Mouse (Mus musculus): ENCODE measurements around the gene Heatr5a. TPM values are rescaled to one million over a fixed set of nuclear protein-coding genes. Genes with fewer than 3 reads are reported as not detected.

Gene Heatr5a
- polyA plus RNA-seq, 1 experiment = not detected

DNA sequence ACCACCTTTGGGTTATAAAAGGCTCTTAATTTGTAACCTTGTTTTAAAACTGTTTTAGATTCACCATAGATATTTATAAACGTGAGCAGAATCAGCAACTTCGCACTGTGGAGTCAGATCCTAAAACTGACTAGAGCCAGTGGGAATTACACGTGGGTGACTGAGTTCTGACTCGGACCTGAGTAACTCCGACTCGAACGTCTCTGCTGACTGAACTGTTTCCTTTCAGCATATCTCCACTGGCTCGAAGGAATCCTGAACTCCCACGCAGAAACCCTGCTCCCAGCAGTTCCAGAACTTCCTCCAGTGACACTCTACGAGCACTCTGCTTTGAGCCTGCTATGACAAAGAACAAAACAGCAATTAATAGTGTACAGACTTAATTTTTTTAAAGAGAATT, 18.8 kb downstream of the Heatr5a start:
- Histone ChIP-seq H3K27ac (ENCODE audit: insufficient read depth, low read depth, low read length) (no peak overlapping the region), H3K4me1 (ENCODE audit: control insufficient read depth, insufficient read depth, low read length) (no peaks in the 10 kb centered on the region), H3K4me3 (ENCODE audit: insufficient read depth, low read depth, low read length) (no peak overlapping the region)
- TF ChIP-seq CTCF (IDR thresholded peaks at IDR 0.05; ENCODE audit: insufficient read depth, low read depth, low read length) = no peak
- no peak for TF ChIP-seq POLR2A (IDR thresholded peaks at IDR 0.05; ENCODE audit: insufficient read depth, low read depth, low read length)
- 57% methylated on average over 10 of the region's 10 CpGs for WGBS

DNA sequence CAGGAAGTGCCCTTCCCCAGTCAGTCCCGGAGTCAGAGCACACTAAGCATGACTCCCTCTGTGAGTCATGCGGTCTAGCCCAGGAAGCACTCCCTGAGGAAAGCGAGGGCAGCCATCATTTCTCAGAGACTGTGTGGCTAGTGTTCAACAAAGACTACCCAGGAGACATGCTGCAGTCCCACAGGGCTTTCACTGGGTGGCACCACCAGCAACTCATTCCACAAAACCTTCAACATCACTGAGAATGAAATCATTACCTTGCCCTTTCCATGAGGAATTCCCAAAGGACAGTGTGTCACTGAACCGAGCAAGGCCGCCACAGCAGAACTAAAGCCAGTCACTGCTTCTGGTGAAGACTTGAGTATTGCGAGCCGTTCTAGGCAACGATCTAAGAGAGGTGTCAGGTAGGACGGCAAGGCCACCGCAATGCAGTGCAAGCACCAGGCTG, 23.6 kb downstream of the Heatr5a start:
- WGBS = 79% methylated on average over 10 of the region's 10 CpGs
- H3K4me3 ChIP-seq (ENCODE audit: insufficient read depth, low read depth, low read length) = no peak overlapping the region
- TF ChIP-seq CTCF (IDR thresholded peaks at IDR 0.05; ENCODE audit: insufficient read depth, low read depth, low read length) (no peak), POLR2A (IDR thresholded peaks at IDR 0.05; ENCODE audit: insufficient read depth, low read depth, low read length) (no peak)
- no peak overlapping the region for H3K27ac ChIP-seq (ENCODE audit: insufficient read depth, low read depth, low read length)
- H3K4me1 ChIP-seq (ENCODE audit: control insufficient read depth, insufficient read depth, low read length) = no peaks in the 10 kb centered on the region

DNA sequence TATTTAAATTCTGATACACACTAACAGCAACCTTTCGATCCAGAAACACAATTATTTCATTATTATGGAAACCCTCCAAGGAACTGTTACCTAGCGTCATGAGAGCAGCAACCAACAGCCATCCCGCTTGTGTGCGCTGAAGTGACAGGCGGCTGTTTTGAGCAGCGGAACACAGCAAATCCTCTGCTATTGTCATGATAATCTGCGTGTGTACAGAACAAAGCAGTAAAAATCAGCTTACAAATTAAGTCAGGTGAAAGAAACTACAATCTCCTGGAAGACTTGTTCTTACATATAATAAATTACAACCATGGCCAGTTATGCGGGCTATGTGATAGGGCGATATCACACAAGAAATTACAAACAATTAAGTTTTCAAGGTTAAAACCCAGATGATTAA, 25.8 kb downstream of the Heatr5a start:
- 79% methylated on average over 9 of the region's 9 CpGs for WGBS
- Histone ChIP-seq H3K4me1 (ENCODE audit: control insufficient read depth, insufficient read depth, low read length) (no peaks in the 10 kb centered on the region), H3K27ac (ENCODE audit: insufficient read depth, low read depth, low read length) (no peak overlapping the region), H3K4me3 (ENCODE audit: insufficient read depth, low read depth, low read length) (no peak overlapping the region)
- TF ChIP-seq POLR2A (IDR thresholded peaks at IDR 0.05; ENCODE audit: insufficient read depth, low read depth, low read length) (no peak), CTCF (IDR thresholded peaks at IDR 0.05; ENCODE audit: insufficient read depth, low read depth, low read length) (no peak)

- Histone ChIP-seq H3K27ac (ENCODE audit: insufficient read depth, low read depth, low read length) (no peak overlapping the region), H3K4me1 (ENCODE audit: control insufficient read depth, insufficient read depth, low read length) (no peaks in the 10 kb centered on the region), H3K4me3 (ENCODE audit: insufficient read depth, low read depth, low read length) (no peak overlapping the region)
- WGBS = 88% methylated on average over 4 of the region's 4 CpGs
- no peak for TF ChIP-seq POLR2A (IDR thresholded peaks at IDR 0.05; ENCODE audit: insufficient read depth, low read depth, low read length)
- no peak for TF ChIP-seq CTCF (IDR thresholded peaks at IDR 0.05; ENCODE audit: insufficient read depth, low read depth, low read length)
Observed at GRCm38 (mm10) chr12:51939848-51940247, 31.3 kb downstream of the Heatr5a start.

DNA sequence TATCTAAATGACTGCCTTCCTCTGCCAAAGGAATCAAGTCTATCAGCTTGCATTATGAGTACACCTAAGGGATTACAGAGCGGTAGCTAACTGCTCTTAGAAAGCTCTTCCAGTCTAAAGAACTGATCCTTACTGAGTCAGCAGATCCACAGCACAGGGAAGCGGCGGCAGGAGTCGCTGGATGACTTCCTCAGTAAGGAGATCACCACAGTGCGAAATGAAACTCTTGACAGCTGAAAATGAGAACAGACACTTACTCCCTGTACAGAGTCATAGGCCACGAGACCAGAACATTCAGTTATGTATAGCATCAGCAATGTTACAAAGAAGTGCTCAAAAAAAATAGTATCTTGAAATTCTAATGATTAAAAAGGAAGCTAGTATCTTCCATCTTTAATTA, 33.2 kb downstream of the Heatr5a start:
- 91% methylated on average over 6 of the region's 6 CpGs for whole genome bisulfite sequencing
- H3K4me1 ChIP-seq (ENCODE audit: control insufficient read depth, insufficient read depth, low read length) = no peaks in the 10 kb centered on the region
- H3K27ac ChIP-seq (ENCODE audit: insufficient read depth, low read depth, low read length) = no peak overlapping the region
- TF ChIP-seq CTCF (IDR thresholded peaks at IDR 0.05; ENCODE audit: insufficient read depth, low read depth, low read length) (no peak), POLR2A (IDR thresholded peaks at IDR 0.05; ENCODE audit: insufficient read depth, low read depth, low read length) (no peak)
- no peak overlapping the region for H3K4me3 ChIP-seq (ENCODE audit: insufficient read depth, low read depth, low read length)

GRCm38 (mm10) chr12:51929630-51930029, 41.5 kb downstream of the Heatr5a start:
- TF ChIP-seq CTCF (IDR thresholded peaks at IDR 0.05; ENCODE audit: insufficient read depth, low read depth, low read length) = no peak
- TF ChIP-seq POLR2A (IDR thresholded peaks at IDR 0.05; ENCODE audit: insufficient read depth, low read depth, low read length) = no peak
- 93% methylated on average over 2 of the region's 2 CpGs for WGBS

GRCm38 (mm10) chr12:51917191-51917590, 53.9 kb downstream of the Heatr5a start:
- TF ChIP-seq CTCF (IDR thresholded peaks at IDR 0.05; ENCODE audit: insufficient read depth, low read depth, low read length) = no peak
- TF ChIP-seq POLR2A (IDR thresholded peaks at IDR 0.05; ENCODE audit: insufficient read depth, low read depth, low read length) = no peak
- Histone ChIP-seq H3K4me3 (ENCODE audit: insufficient read depth, low read depth, low read length) (no peak overlapping the region), H3K4me1 (ENCODE audit: control insufficient read depth, insufficient read depth, low read length) (no peaks in the 10 kb centered on the region), H3K27ac (ENCODE audit: insufficient read depth, low read depth, low read length) (no peak overlapping the region)
- 82% methylated on average over 2 of the region's 2 CpGs for WGBS

More at GRCm38 (mm10) chr12:51929630-51930029, 41.5 kb downstream of the Heatr5a start:
- Histone ChIP-seq H3K4me3 (ENCODE audit: insufficient read depth, low read depth, low read length) (no peak overlapping the region), H3K27ac (ENCODE audit: insufficient read depth, low read depth, low read length) (no peak overlapping the region), H3K4me1 (ENCODE audit: control insufficient read depth, insufficient read depth, low read length) (no peaks in the 10 kb centered on the region)

DNA sequence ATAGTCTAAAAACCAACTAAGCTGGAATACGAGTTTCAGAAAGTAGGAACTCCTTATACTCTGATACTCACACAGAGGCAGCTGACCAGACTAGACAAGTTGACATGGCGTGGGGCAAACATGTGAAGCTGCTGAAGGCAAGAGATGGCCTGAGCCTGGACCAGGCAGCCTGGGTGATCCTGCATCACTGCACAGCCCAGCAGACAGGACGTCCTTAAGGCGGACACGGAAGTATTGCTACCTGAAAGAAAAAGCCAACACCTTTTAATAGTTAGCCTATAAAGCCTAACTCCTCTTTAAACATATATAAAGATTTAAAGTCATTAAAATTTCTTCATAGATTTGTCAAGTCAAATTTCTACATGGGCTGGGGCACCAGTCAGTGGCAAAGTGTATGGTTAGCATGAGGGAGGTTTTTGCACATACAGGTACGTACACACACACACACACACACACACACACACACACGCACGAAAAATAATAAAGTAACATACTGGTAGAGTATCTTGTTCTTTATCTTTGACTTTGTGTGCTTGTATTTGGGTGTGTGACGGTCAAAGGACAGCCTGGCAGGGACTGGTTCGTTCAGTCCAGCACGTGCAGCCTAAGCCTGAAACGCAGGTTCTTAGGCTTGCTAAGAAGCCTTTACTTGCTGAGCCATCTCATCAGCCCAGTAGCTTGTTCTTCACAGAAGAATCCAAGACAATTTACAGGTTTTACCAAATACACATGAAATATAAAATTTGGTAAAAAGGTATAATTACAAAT, 56.0 kb downstream of the Heatr5a start:
- H3K27ac ChIP-seq (ENCODE audit: insufficient read depth, low read depth, low read length) = no peak overlapping the region
- no peak for TF ChIP-seq CTCF (IDR thresholded peaks at IDR 0.05; ENCODE audit: insufficient read depth, low read depth, low read length)
- no peak for TF ChIP-seq POLR2A (IDR thresholded peaks at IDR 0.05; ENCODE audit: insufficient read depth, low read depth, low read length)
- H3K4me1 ChIP-seq (ENCODE audit: control insufficient read depth, insufficient read depth, low read length) = no peaks in the 10 kb centered on the region
- 95% methylated on average over 12 of the region's 12 CpGs for WGBS
- no peak overlapping the region for H3K4me3 ChIP-seq (ENCODE audit: insufficient read depth, low read depth, low read length)

DNA sequence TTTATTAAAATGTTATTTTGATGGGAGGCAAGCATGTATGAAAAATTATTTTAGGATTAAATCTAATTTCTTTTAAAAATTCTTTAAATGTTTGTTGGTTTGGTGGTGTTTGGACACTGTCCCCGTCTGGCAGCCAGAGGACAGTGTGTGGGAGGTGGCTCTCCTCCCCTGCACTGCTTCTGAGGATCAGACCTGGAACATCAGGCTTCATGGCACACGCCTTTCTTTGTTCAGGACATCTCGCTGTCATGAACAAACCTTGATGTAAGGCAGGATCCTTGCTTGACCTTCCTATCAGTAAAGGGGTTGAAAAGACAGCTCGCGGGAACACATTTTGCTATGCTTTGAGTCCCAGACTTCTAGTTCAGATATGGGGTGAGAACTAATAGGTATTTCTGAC, 61.9 kb downstream of the Heatr5a start:
- WGBS = 99% methylated on average over 5 of the region's 5 CpGs
- H3K27ac ChIP-seq (ENCODE audit: insufficient read depth, low read depth, low read length) = no peak overlapping the region
- TF ChIP-seq CTCF (IDR thresholded peaks at IDR 0.05; ENCODE audit: insufficient read depth, low read depth, low read length) (no peak), POLR2A (IDR thresholded peaks at IDR 0.05; ENCODE audit: insufficient read depth, low read depth, low read length) (no peak)
- no peaks in the 10 kb centered on the region for H3K4me1 ChIP-seq (ENCODE audit: control insufficient read depth, insufficient read depth, low read length)
- H3K4me3 ChIP-seq (ENCODE audit: insufficient read depth, low read depth, low read length) = no peak overlapping the region

Measured in olfactory bulb, adult 2 months (tissue).